Mouse (Mus musculus) megakaryocyte, embryonic 14.5 days (primary cell): ENCODE results near the gene Prr14l.
"Not testable (repeated sequence)": the region's sequence is repeated elsewhere in the genome, so short reads cannot be mapped to it uniquely, and the experiment has no call there.

Source experiments
- FLI1 ChIP-seq: IDR thresholded peaks from 2 replicates; pipeline ENCODE4 v1.6.1; 2012; ENCODE audit warnings: low read length, inconsistent platforms, mixed read lengths
- GATA1 ChIP-seq: IDR thresholded peaks from 3 replicates; pipeline ENCODE4 v1.6.1; 2012; ENCODE audit warnings: mixed read lengths, low read length, inconsistent platforms, borderline replicate concordance

DNA sequence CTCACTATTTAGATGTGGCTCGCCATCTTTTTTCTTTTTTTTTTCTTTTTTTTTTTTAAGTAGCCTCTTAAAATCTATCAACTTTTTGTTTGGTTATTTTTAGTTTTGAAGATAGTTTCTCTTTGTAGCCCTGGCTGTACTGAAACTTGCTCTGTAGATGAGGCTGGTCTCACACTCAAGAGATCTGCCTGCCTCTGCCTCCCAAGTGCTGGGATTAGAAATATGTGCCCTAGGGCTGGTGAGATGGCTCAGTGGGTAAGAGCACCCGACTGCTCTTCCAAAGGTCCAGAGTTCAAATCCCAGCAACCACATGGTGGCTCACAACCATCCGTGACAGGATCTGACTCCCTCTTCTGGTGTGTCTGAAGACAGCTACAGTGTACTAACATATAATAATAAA, 1.2 kb upstream of the Prr14l start:
- TF ChIP-seq GATA1, FLI1: not testable (repeated sequence)
